Mouse (Mus musculus) MEL (cell line): ENCODE measurements at regions not wholly inside any gene's neighbourhood (a gene's known extent, or its start where the extent isn't known, plus 50 kb on each side); places are given as distances from the start of the nearest gene placed in this dataset.

Experiments
- DNase-seq: peaks from one replicate; pipeline ENCODE4 v3.0.0; 2011; ENCODE audit warnings: low read depth, low spot score
- H3K27ac ChIP-seq: 2 replicates; pipeline ENCODE4 v1.5.1; 2012; ENCODE audit warnings: low read depth, mild to moderate bottlenecking, control low read depth, low read length, moderate library complexity; ENCODE audit not compliant: control insufficient read depth
- H3K27me3 ChIP-seq, 2 experiments: fragments of 150-350 bp in 1 of 2; sonication (generic) in 1 of 2; 2 replicates each; pipeline ENCODE4 v1.6.1; 2012; ENCODE audit warnings: low read length in 2 of 2, mild to moderate bottlenecking in 2 of 2, improper control_type of control experiment in 1 of 2, moderate library complexity in 1 of 2; ENCODE audit not compliant: insufficient read depth in 2 of 2, control insufficient read depth in 1 of 2
- H3K36me3 ChIP-seq, 2 experiments: 2 replicates each; pipeline ENCODE4 v1.6.1; 2012 to 2014; ENCODE audit warnings: low read length in 2 of 2, improper control_type of control experiment in 1 of 2, inconsistent platforms in 1 of 2, mild to moderate bottlenecking in 1 of 2; ENCODE audit not compliant: insufficient read depth in 2 of 2, control insufficient read depth in 1 of 2
- H3K4me1 ChIP-seq, 2 experiments: fragments of 150-350 bp in 1 of 2; sonication (generic) in 1 of 2; 2 replicates each; pipeline ENCODE4 v1.6.1; 2012; ENCODE audit warnings: low read length in 2 of 2, improper control_type of control experiment in 1 of 2, mild to moderate bottlenecking in 1 of 2; ENCODE audit not compliant: insufficient read depth in 2 of 2, control insufficient read depth in 1 of 2
- H3K4me3 ChIP-seq, 2 experiments: fragments of 150-350 bp in 1 of 2; sonication (generic) in 1 of 2; 2 replicates each; pipeline ENCODE4 v1.5.1; 2012; ENCODE audit warnings: low read depth in 2 of 2, low read length in 2 of 2, mild to moderate bottlenecking in 2 of 2, moderate library complexity in 2 of 2, control low read depth in 1 of 2, improper control_type of control experiment in 1 of 2; ENCODE audit not compliant: control insufficient read depth in 1 of 2, insufficient read depth in 1 of 2
- H3K79me2 ChIP-seq: 2 replicates; pipeline ENCODE4 v1.6.1; 2012; ENCODE audit warnings: mild to moderate bottlenecking, low read length, moderate library complexity; ENCODE audit not compliant: control insufficient read depth, poor library complexity, insufficient read depth
- H3K9ac ChIP-seq: 2 replicates; pipeline ENCODE4 v1.6.1; 2012; ENCODE audit warnings: low read depth, mild to moderate bottlenecking, control low read depth, low read length, moderate library complexity; ENCODE audit not compliant: control insufficient read depth, poor library complexity, severe bottlenecking
- H3K9me3 ChIP-seq: fragments of 150-350 bp; sonication (generic); replicated peaks from 2 replicates; pipeline ENCODE4 v1.6.1; 2012; ENCODE audit warnings: mild to moderate bottlenecking, low read length, improper control_type of control experiment, moderate library complexity; ENCODE audit not compliant: insufficient read depth
- BHLHE40 ChIP-seq: IDR thresholded peaks from 2 replicates; pipeline ENCODE4 v1.6.1; 2012; ENCODE audit warnings: low read depth, mild to moderate bottlenecking, inconsistent platforms, low read length, improper control_type of control experiment, borderline replicate concordance
- CHD1 ChIP-seq: IDR thresholded peaks from 2 replicates; pipeline ENCODE4 v1.6.1; 2012; ENCODE audit warnings: low read depth, mild to moderate bottlenecking, inconsistent platforms, low read length, improper control_type of control experiment
- CHD2 ChIP-seq: IDR thresholded peaks from 2 replicates; pipeline ENCODE4 v1.6.1; 2011; ENCODE audit warnings: low read length, improper control_type of control experiment
- E2F4 ChIP-seq: IDR thresholded peaks from 2 replicates; pipeline ENCODE4 v1.6.1; 2011; ENCODE audit warnings: low read depth, low read length, improper control_type of control experiment, borderline replicate concordance
- ELF1 ChIP-seq: IDR thresholded peaks from 2 replicates; pipeline ENCODE4 v1.6.1; 2014; ENCODE audit warnings: low read depth, mild to moderate bottlenecking, inconsistent platforms, low read length, improper control_type of control experiment, moderate library complexity
- EP300 ChIP-seq, 2 experiments: IDR thresholded peaks; 2 replicates each; pipeline ENCODE4 v1.6.1; 2011; ENCODE audit warnings: improper control_type of control experiment in 2 of 2, low read length in 2 of 2, low read depth in 1 of 2, mild to moderate bottlenecking in 1 of 2
- ETS1 ChIP-seq: IDR thresholded peaks from 2 replicates; pipeline ENCODE4 v1.6.1; 2012; ENCODE audit warnings: low read depth, mild to moderate bottlenecking, inconsistent platforms, low read length, improper control_type of control experiment, moderate library complexity
- GABPA ChIP-seq: IDR thresholded peaks from 2 replicates; pipeline ENCODE4 v1.6.1; 2012; ENCODE audit warnings: low read depth, mild to moderate bottlenecking, inconsistent platforms, low read length, improper control_type of control experiment, moderate library complexity
- GATA1 ChIP-seq: IDR thresholded peaks from 2 replicates; pipeline ENCODE4 v1.6.1; 2011; ENCODE audit warnings: low read depth, low read length, improper control_type of control experiment
- JUND ChIP-seq: IDR thresholded peaks from 2 replicates; pipeline ENCODE4 v1.6.1; 2011; ENCODE audit warnings: low read depth, mild to moderate bottlenecking, improper control_type of control experiment, low read length
- MAFK ChIP-seq: IDR thresholded peaks from 2 replicates; pipeline ENCODE4 v1.6.1; 2011; ENCODE audit warnings: low read depth, mild to moderate bottlenecking, low read length, improper control_type of control experiment, borderline replicate concordance
- MAX ChIP-seq: IDR thresholded peaks from 2 replicates; pipeline ENCODE4 v1.6.1; 2011; ENCODE audit warnings: low read length, improper control_type of control experiment
- MEF2A ChIP-seq: IDR thresholded peaks from 2 replicates; pipeline ENCODE4 v1.6.1; 2014; ENCODE audit warnings: low read depth, mild to moderate bottlenecking, inconsistent platforms, low read length, improper control_type of control experiment; ENCODE audit not compliant: poor library complexity, insufficient replicate concordance, severe bottlenecking; ENCODE audit errors: extremely low read depth
- MXI1 ChIP-seq: IDR thresholded peaks from 2 replicates; pipeline ENCODE4 v1.6.1; 2011; ENCODE audit warnings: mild to moderate bottlenecking, low read depth, low read length, improper control_type of control experiment
- MYB ChIP-seq: IDR thresholded peaks from 2 replicates; pipeline ENCODE4 v1.6.1; 2011; ENCODE audit warnings: mild to moderate bottlenecking, low read depth, low read length, improper control_type of control experiment
- NELFE ChIP-seq: IDR thresholded peaks from 2 replicates; pipeline ENCODE4 v1.6.1; 2011; ENCODE audit warnings: low read depth, low read length, improper control_type of control experiment
- NRF1 ChIP-seq: IDR thresholded peaks from 2 replicates; pipeline ENCODE4 v1.6.1; 2014; ENCODE audit warnings: low read depth, mild to moderate bottlenecking, inconsistent platforms, low read length, improper control_type of control experiment, moderate library complexity; ENCODE audit not compliant: poor library complexity, insufficient read depth, severe bottlenecking
- POLR2A ChIP-seq, 2 experiments: IDR thresholded peaks; 2 replicates each; pipeline ENCODE4 v1.6.1; 2011 to 2012; ENCODE audit warnings: low read length in 2 of 2, mild to moderate bottlenecking in 2 of 2, control low read depth in 1 of 2, improper control_type of control experiment in 1 of 2, low read depth in 1 of 2, moderate library complexity in 1 of 2; ENCODE audit not compliant: control insufficient read depth in 1 of 2, insufficient read depth in 1 of 2, poor library complexity in 1 of 2
- POLR2AphosphoS2 ChIP-seq: IDR thresholded peaks from 2 replicates; pipeline ENCODE4 v1.6.1; 2011; ENCODE audit warnings: low read length, improper control_type of control experiment
- POLR2AphosphoS5 ChIP-seq: IDR thresholded peaks from 2 replicates; pipeline ENCODE4 v1.6.1; 2012; ENCODE audit warnings: low read depth, borderline replicate concordance, mild to moderate bottlenecking, inconsistent platforms, low read length, moderate library complexity, mixed read lengths
- RAD21 ChIP-seq: IDR thresholded peaks from 2 replicates; pipeline ENCODE4 v1.6.1; 2011; ENCODE audit warnings: mild to moderate bottlenecking, low read depth, low read length, improper control_type of control experiment
- RCOR1 ChIP-seq: IDR thresholded peaks from 2 replicates; pipeline ENCODE4 v1.6.1; 2012; ENCODE audit warnings: low read depth, mild to moderate bottlenecking, inconsistent platforms, low read length, improper control_type of control experiment
- SMC3 ChIP-seq: IDR thresholded peaks from 2 replicates; pipeline ENCODE4 v1.6.1; 2011; ENCODE audit warnings: low read depth, low read length, improper control_type of control experiment
- TBP ChIP-seq: IDR thresholded peaks from 2 replicates; pipeline ENCODE4 v1.8.0; 2011; ENCODE audit warnings: low read depth, low read length, improper control_type of control experiment
- USF1 ChIP-seq: IDR thresholded peaks from 2 replicates; pipeline ENCODE4 v1.6.1; 2014; ENCODE audit warnings: low read depth, mild to moderate bottlenecking, inconsistent platforms, low read length, improper control_type of control experiment, moderate library complexity
- ZKSCAN1 ChIP-seq: IDR thresholded peaks from 2 replicates; pipeline ENCODE4 v1.6.1; 2012; ENCODE audit warnings: low read depth, mild to moderate bottlenecking, inconsistent platforms, low read length, improper control_type of control experiment, moderate library complexity
- ZMIZ1 ChIP-seq: IDR thresholded peaks from 2 replicates; pipeline ENCODE4 v1.6.1; 2012; ENCODE audit warnings: low read depth, mild to moderate bottlenecking, inconsistent platforms, low read length, improper control_type of control experiment, moderate library complexity
- ZNF384 ChIP-seq: IDR thresholded peaks from 2 replicates; pipeline ENCODE4 v1.6.1; 2012; ENCODE audit warnings: low read depth, mild to moderate bottlenecking, inconsistent platforms, low read length, improper control_type of control experiment

DNA sequence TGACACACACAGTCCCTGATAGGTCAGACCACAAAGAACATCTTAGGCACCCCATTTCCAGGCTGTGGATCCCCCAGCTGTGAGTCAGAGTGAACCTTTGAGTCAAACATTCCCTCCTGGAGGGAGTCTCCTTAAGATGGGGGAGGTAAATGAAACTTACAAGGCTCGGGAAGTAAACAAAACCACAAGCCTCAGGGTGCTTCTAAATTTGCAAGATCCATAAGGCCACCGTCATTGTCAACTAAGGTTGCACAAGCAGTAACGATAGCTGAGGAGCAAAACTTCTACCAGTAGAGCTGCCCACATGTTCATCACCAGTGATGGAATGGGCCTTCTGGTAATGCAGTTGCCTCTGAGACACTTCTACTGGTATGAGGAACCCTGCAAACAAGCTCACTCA is 130.9 kb upstream of the Cdh5 start:
- no peak overlapping the region for H3K4me3 ChIP-seq
- no peaks in the 10 kb centered on the region for H3K27me3 ChIP-seq
- no peaks in the 10 kb centered on the region for H3K4me1 ChIP-seq
- H3K36me3 ChIP-seq, result no peaks in the 10 kb centered on the region
- no peaks in the 10 kb centered on the region for H3K79me2 ChIP-seq
- no peak for DNase-seq
- no peaks in the 10 kb centered on the region for H3K9me3 ChIP-seq
- H3K9ac ChIP-seq, result no peak overlapping the region
- no peak overlapping the region for H3K27ac ChIP-seq
- no peak for TF ChIP-seq POLR2AphosphoS2
- TF ChIP-seq POLR2AphosphoS5, result no peak
- TF ChIP-seq EP300 (IDR thresholded peaks at IDR 0.05; ENCODE audit: low read depth in 1 of 2, low read length in 2 of 2), result no peak
- no peak for TF ChIP-seq USF1
- no peak for TF ChIP-seq MEF2A
- no peak for TF ChIP-seq MAFK
- no peak for TF ChIP-seq E2F4
- no peak for TF ChIP-seq ZMIZ1
- TF ChIP-seq MAX, result no peak
- TF ChIP-seq ZNF384, result no peak
- no peak for TF ChIP-seq TBP
- TF ChIP-seq MYB, result no peak
- TF ChIP-seq RAD21, result no peak
- no peak for TF ChIP-seq NRF1
- no peak for TF ChIP-seq POLR2A (IDR thresholded peaks at IDR 0.05; ENCODE audit: control insufficient read depth in 1 of 2, insufficient read depth in 1 of 2, low read depth in 1 of 2, low read length in 2 of 2, poor library complexity in 1 of 2)
- TF ChIP-seq, all 39 proteins: peak for 0

- TF ChIP-seq GATA1 (no peak), SMC3 (no peak), NELFE (no peak), ZKSCAN1 (no peak), RCOR1 (no peak), CHD1 (no peak), GABPA (no peak), RAD21 (no peak), BHLHE40 (no peak), CHD2 (no peak), ETS1 (no peak), E2F4 (no peak), TBP (no peak), MXI1 (no peak), JUND (no peak), USF1 (no peak), ELF1 (no peak)
- Histone ChIP-seq H3K27me3 (no peaks in the 10 kb centered on the region), H3K4me1 (no peaks in the 10 kb centered on the region), H3K4me3 (no peak overlapping the region), H3K36me3 (no peaks in the 10 kb centered on the region), H3K79me2 (no peaks in the 10 kb centered on the region), H3K9me3 (no peaks in the 10 kb centered on the region), H3K27ac (no peak overlapping the region), H3K9ac (no peak overlapping the region)
- no peak for DNase-seq
These were observed 130.5 kb upstream of the Cdh5 start for GRCm38 (mm10) chr8:103970966-103971365.
